Mouse (Mus musculus) neutrophil, adult 5-6 weeks (primary cell): ENCODE results near the gene Gusb. TPM values are rescaled to one million over a fixed set of nuclear protein-coding genes. Genes with fewer than 3 reads are reported as not detected.
A peak's percentile ranks its signal among the peaks of the same experiment; 100 is the strongest.
"Not testable (repeated sequence)": the region's sequence is repeated elsewhere in the genome, so short reads cannot be mapped to it uniquely, and the experiment has no call there.

Experiments used
- ATAC-seq: fragments of 151-379, 151-347 bp; 2 replicates; pipeline ENCODE4 v1.8.0; 2017; ENCODE audit warnings: mild to moderate bottlenecking, moderate TSS enrichment; ENCODE audit not compliant: insufficient number of reproducible peaks, poor library complexity, low FRiP score, severe bottlenecking; ENCODE audit errors: extremely low read depth
- total RNA-seq: library from RNA; stranded (forward); fragments of 200-1000 nt; gene quantifications from 2 replicates; pipeline ENCODE4 v1.2.3, GENCODE M21; 2017

The Gusb gene
- total RNA-seq, 1 experiment from 2014 or later, result 32.0 TPM

DNA sequence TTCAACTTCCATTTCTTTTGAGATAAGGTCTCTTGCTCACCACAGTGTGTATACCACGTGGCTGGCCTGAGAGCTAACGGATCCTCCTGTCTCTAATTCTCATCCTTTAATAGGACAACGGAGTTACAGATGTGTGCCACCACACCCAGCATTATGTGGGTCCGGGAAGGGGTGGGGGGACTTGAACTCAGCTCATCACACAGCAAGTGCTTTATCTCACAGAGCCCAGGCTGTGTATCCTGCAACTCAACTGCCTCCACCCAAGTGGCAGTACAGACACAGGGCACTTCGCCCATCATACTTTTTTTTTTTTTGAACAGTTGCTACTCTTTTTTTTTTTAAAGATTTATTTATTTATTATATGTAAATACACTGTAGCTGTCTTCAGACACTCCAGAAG, 11.0 kb downstream of the Gusb start:
- ATAC-seq, result no peak

DNA sequence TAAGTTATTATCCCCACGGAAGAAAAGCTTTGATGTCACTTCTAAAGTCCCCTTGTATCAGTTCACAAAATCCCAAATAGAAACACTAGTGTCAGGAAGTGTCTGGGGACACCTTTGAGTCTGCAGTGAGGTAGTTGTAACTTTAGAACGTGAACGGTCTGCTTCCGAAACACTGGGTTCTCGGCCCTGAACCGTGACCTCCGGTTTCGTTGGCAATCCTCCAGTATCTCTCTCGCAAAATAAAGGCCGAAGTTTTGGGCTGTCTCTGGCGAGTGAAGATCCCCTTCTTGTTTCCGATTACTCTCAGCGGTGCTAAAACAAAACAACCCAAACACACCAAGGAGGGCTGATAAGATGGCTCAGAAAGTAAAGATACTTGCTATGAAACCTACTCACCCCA, 13.5 kb downstream of the Gusb start:
- ATAC-seq, result no peak

DNA sequence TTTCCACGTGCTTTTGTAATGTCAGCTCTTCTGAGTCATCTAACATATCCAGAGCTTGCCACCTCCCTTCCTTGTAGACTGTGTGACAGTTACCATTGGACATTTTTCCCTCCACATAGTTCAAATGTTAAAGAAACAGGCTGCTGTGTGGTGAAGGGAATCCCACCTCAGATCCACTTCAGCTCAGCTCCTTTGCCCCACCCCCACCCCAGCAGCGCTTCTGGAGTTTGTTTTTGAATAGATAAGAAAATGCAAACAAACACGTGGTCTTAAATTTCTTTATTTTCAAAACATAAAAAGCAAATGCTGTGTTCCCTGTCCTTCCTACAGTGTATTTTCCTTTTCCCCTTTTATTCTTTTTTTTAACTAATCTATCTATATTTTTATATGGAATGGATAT, 22.6 kb downstream of the Gusb start:
- no peak for ATAC-seq

DNA sequence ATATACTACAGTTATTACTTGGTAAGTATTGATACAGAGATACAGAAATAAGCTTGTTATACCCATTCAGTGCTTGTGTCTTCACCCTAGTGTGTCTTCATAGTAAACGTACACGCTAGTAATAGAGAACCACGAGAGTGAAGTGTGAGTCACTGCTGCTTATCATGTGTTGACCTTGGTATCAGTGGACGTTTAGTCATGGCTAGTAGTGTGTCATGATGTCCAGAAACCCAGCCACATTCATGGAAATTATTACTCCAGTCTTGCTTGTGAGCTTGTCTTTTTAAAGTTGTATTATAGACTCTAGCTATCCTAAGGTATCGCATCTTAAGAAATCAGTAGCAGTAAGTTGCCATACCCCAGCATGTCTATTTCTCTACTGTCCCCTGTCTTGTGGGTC, 24.2 kb downstream of the Gusb start:
- ATAC-seq, result no peak

DNA sequence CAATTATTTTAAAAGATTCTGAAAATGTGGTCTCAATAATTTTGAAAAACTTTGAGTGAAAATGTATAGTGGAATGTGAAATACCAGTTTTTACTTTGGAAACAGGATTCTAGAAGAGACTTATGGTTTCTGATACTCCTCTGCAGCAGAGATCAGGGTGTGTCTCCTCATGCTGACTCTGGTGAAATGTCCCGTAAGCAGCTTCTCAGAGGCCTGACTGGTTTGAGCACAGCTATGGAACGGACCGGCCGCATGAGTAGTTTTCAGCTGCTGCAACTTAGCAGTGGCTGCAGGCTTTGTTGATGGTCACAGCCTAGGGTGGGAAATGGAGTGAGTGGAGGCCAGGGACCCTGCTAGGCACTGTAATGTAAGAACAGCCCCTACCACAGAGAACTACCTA, 25.1 kb downstream of the Gusb start:
- ATAC-seq, result no peak

DNA sequence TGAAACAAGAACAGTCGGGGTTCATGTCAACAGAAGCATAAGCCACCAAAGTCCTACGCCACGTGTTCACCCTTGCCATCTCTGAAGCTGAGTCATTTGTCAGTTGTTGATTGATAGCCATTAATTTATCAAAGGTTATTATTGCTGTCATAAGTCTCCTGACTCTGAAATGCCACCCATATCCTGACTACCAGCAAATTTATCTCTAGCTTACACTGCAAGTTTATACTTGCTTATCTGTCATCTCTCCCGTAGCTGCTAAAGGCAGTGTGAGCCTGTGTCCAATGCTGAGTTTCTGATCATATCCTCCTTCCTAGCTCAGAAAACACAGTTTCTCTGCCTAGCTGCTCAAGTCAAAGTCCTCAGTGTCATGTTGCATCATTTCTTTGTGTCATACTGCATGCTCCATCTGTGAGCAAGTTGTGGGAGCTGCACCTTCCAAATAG, 28.0 kb downstream of the Gusb start:
- ATAC-seq, result no peak

DNA sequence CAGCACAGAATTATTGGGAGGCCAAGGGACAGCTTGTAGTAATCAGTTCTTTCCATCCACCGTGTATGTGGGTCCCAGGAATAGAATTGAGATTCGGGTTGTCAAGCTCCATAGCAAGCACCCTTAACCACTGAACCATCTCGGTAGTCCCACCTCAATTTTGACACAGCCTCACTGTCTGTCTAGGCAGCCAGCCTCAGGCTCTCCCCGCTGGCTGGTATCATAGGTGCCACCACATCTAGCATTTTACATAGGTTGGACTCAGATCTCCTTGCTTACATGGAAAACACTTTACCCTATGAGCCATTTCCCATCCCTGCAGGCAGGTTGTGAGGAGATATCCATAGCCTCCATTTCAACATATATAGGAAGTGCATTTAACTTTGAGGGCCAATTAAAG, 28.5 kb downstream of the Gusb start:
- no peak for ATAC-seq

DNA sequence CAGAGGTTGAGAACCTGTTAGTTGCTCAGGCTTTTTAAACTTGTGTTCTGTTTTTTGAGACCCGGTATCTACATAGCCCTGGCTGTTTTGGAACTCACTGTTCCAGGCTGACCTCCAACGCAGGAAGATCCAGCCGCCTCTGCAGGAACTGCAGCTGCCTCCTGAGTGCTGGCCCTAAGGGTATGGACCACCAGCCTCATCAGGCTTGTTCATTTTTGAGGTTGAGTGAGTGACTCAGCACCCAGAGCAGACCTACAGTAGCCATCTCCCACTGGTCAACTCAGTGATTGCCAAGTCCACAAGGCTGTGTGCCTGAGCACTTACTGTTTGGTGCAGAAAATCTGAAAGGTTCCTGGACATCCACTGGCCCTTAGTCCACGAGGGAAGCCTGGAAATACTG, 31.4 kb downstream of the Gusb start:
- no peak for ATAC-seq

DNA sequence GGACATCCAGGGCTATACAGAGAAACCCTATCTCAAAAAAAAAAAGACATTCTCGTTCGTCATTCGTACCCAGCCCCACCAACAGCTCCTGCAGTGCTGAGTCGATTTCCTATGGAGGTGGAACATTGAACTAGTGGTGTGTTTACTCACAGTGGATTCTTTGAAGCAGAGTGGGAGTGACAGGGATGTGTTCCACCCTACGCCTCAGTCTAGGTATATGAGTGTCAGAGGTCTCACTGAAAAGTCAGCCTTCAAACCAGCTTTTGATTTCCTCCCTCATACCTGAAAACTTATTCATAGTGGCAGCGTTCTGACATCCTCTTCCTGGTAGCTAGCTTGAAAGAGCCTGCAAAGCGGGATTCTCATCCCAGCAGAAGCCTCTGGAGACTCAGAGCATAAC, 34.4 kb downstream of the Gusb start:
- no peak for ATAC-seq

DNA sequence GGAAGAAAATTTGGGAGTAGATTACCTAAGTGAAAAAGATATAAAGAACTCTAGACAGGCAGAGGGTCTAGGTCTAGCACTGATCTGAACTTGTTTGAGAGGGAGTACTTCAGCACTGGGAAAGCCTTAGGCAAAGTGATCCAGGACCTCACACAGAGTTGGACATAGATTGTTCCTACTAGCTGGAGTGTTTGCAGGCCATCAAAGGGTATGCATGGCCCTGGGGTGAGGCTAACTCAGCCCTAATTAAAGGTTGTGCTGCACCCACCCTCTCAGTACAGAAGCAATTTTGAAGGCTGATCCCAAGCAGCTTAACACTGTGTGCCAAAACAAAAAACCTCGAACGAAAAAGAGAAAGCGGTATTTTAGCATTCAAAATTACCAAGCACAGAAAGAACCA, 36.4 kb downstream of the Gusb start:
- ATAC-seq, result no peak

DNA sequence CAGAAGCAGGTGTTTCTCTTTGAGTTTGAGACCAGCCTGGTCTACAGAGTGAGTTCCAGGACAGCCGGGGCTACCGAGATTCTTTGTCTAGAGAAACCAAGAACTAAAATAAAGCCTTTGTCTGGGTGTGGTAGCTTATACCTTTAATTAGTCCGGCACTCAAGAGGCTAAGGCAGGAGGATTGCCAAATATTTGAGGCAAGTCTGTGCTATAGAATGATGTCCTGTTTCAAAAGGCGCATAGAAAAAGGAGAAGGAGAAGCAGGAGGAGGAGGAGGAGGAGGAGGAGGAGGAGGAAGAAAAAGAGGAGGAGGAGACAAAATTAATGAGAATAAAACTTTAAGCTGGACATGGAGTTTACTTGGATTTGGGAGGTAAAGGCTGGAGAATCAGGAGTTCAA, 39.6 kb downstream of the Gusb start:
- ATAC-seq, result no peak

DNA sequence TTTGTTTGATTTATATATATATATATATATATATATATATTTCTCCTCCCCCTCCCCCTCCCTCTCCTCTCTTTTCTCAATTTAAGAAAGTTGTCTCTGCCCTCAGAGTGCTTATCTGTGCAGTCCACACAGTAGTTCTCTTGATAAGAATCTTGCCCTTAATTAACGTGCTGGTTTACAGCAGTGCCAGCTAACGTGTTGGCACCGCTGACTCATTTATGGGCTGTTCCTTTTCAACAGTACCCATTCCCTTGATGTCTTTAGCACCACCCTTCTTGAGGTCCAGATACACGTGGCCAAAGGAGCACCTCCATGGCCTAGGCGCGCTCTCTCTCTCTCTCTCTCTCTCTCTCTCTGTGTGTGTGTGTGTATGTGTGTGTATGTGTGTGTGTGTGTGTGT, 47.1 kb downstream of the Gusb start:
- ATAC-seq, result no peak

DNA sequence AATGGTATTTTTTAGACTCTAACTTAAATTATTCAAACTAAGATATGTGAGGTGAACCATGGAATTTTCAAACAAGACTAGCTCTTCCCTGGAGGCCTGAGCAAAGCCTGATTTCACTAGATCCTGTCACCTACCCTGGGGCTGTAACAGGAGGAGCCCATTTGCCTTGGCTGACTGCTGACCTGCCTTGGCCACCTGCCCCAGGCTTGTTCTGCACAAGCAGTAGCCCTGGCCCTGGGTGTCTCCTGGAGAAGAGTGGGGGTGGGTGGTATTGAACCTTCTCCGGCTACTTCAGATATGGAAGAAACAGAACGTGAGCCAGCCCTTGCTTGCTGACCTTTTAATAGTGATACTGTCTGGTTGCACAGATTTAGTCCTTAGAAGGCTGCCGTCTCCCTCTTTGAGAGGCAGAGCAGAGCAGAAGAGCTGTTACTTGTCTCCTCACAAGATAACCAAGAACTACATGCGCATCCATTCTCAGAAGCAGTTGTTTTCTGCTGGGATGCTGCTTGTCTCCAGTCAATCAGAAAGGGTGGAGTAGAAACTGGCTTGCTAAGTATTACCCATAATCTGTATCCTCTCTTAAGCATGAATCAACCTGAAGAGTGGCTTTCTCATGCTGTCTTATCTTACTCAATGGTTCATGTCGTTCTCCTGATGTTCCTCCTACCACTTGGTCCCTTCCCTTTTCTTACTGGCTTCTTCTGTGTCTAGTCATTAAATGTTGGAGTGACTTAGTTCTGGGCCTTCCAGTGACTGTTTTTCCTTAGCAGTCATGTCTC, 48.2 kb downstream of the Gusb start:
- ATAC-seq, result no peak

DNA sequence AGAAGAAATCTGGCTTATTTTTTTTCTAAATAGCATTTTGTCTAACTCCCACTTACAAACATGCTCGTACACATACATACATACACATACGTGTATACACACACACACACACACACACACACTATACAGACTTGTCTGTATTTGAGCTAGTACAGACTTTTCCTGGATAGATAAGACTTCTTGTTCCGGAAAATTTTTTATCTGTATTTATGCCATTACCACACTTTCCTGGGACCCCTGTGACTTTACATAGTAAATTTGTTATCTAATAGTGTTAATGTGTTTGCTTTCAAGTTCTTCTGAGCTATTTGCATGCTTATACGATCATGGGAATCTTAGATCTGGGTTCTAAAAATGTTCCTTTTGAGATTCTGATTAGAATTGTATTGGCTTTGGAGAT, 50.7 kb downstream of the Gusb start:
- ATAC-seq, result no peak

DNA sequence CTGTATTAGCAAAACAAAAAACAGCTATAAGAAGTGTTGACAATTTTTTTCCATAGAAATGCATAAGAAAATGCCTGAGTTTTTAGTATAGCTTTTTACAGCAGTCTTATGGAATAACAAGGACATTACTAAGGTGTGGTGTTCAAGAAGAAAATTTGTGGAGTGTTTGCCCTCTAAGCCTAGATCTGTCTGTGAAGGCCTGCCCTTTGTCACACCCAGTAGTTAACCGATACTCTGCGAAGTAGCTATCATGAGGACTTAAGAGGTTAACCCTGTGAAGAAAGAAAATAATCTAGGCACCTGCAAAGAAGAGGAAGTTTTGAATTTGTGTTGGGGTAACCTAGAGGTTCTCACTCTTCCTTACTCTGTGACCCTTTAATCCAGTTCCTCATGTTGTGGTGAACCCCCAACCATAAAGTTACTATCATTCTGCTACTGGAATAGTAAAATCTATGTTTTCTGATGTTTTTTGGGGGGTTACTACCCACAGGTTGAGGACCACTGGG, 55.3 kb downstream of the Gusb start:
- no peak for ATAC-seq

DNA sequence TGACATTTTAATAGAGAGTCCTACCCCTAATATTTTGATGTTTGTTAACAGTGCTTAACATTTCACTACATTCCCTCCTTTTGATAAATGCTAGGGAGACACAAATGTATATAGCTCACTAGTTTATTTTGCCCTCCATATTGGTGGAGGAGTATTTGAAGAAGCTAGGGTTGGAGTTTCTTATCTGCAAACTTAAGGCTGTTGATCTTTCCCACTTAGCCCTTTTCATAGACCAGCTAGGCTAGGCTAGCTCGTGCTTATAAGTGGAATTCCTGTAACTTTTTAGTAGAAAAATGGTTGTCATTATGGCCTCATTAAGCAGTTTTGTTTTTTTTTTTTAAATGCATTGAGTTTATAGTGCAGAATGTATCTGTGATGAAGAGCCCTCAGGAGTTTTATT, 59.4 kb downstream of the Gusb start:
- ATAC-seq, result no peak

DNA sequence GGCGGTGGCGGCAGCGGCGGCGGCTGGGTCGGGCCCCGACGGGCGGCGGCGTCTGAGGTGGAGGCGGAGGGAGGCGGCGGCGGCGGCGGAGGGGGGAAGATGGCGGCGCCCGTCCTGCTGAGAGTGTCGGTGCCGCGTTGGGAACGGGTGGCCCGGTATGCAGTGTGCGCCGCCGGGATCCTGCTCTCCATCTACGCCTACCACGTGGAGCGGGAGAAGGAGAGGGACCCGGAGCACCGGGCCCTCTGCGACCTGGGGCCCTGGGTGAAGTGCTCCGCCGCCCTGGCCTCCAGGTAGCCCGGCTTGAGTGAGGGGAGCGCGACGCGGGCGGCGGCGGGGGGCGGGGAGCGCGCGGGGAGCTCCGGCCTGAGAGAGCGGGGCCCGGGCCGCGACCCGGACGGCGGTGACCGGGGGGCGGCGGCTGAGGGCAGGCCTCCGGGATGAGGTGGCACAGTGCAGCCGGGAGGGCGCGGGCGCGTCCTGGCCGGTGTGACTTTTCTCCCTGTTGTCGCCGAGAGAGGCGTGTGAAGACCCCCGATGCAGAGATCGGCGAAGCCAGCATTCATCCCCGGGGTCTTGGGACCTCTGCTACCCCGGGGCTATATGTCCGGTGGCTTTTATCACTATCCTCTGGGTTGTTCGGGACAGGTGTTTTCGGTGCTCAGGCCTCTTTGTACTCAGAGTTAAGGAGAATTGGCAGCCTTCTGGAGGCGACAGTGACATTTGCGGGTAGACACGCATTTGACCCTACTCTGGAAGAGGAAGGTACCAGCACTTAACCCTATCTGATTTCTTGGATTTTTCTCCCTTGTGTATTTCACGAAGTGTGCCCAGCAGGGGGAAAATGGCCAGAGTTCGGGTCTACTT, 60.5 kb downstream of the Gusb start:
- ATAC-seq, result not testable (repeated sequence)

DNA sequence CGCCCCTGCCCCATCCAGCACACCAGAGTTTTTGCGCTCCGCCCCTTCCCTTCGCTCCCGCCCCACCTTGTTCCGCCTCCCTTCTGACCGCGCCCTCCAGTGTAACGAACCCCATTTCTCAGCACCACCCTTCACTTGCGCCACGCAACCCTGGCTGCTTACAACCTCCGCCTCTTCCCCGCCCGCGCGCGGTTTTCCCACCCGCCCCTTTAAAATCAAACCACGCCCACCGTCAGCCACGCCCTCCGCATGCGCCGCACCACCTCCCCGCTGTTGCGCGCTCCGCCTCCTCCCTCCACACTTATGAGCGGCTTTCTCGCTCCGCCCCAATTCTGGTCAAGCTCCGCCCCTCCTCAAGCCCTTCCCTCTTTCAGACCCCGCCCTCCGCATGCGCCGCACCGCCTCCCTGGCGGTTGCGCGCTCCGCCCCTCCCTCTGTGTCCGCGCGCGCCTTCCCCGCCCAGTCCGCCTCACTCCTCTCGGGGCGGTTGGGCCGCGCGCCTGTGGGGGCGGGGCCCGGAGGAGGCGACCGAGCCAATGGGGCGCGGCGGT, 61.3 kb downstream of the Gusb start, which contains the start of gene Vkorc1l1:
Gene Vkorc1l1 (plus strand): TSS at position 476 of the 551 bp plus-strand sequence.
- ATAC-seq, result peak; percentile 89

DNA sequence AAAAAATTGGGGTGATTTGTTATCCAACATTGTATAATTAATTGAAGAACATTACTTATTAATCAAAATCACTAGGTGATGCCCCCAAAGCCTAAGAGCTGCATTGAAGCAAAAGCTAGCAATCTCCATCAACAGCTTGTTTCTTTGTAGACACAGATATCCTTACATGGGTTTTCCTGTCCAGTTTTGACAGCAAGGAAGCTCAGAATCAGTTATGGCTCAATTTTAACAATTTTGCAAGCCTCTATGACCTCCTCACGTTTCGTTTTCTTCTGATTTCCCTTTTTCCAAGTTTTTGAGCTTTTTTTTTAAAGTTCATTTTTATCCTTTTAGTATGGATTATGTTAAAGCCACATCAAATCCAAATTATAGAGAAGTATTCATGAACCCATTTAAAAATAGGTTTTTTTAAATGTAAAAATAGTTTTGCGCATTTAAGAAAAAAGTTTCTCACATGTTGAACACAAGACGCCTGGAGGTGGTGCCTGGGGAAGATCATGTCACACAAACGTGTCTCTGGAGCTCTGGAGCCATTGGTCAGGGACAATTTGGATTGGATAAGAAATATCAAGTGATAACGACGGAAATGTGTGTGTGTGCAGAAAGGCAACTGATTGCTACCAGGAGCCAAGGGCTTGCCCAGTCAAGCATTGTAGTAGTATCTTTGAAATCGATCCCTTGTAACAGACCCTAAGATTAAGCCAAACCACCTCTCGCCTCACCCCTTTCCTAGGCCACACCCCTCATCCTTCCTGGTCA, 61.9 kb downstream of the Gusb start:
- ATAC-seq, result no peak
